Mouse (Mus musculus) inflammation-experienced regulatory T-cells, adult 6 months (primary cell): Measurements from ENCODE around the gene Eml4. TPM values are rescaled to one million over a fixed set of nuclear protein-coding genes. Genes with fewer than 3 reads are reported as not detected.

Experiments used
- ATAC-seq: one replicate; pipeline ENCODE4 v1.8.0; 2017
- polyA plus RNA-seq, 3 experiments: library from polyadenylated mRNA; unstranded; fragments of 100-300 nt; shearing (Covaris generic); gene quantifications; one replicate each; pipeline ENCODE4 v1.2.1; 2017

Gene Eml4
- polyA plus RNA-seq, 3 experiments from 2014 or later, result 13.1 to 20.9 (median 19.4) TPM

DNA sequence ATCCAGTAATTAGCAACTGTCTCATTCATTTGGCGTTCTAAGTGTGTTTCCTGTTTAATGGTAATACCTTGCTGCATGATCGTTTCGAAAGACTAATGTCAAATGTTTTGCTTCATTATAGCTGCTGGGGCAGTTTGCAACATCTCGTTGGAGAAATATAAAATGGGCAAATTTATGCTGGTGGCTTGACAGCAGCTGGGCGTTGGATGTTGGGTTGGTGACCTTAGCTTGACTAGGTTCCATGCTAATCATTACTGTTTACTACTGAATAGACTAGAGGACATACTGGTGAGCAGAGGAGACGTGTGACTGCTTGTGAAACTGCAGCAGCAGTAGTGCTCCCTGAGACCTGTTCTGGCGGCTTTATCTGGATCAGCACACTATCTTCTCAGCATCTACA is 6.5 kb upstream of the Eml4 start:
- no peak for ATAC-seq

DNA sequence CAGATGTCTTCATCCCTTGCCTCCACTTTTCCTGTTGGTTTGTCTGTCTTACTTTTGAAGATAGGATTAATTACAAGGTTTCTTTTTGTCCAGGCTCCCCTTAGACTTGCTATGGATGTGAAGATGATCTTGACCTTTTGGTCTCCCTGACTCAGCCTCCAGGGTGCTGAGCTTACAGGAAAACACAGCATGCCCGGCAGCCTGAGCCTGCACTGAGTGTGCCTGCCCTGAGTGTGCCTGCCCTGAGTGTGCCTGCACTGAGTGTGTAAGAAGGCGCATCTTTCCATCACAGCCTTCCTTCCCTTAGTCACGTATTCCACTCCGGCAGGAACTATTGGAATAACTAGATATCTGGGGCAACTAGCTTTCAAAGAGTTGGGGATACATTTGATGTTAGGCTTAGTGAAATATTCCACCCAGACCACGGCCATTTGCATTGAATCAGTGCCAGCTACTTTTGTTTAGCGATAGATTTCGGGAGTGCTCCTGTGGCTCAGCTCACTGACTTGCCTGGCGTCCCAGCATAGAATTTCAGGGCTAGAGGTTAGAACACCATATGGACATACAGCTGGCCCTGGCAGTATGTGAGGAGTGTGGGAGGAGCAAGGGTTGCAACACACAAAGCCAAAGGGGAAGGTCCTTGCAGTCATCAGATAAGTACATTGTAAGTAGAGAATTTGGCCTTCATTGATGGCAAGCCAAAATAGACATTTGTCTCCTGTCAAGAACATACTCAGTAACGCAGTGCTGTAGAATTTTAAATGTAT is 2.5 kb upstream of the Eml4 start:
- no peak for ATAC-seq

DNA sequence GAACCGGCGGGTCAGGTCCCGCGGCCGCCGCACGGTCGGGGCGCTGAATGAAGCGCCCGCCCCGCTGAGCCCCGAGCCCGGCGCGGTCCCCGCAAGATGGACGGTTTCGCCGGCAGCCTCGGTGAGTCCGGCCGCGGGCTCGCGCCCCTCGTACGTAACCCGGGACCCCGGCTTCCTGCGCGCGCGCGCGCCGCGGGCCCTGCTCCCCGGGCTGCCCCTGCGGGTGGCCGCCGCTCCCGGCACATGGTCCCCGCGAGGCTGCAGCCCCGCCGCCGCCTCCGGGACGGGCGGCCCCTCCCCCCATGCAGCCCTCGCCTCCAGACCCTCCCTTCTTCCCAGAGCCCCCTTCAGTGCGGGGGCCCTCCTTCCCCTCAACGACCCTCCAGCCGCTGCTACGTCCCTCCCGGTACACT is 394 bp downstream of the Eml4 start:
- peak; percentile 10 for ATAC-seq

DNA sequence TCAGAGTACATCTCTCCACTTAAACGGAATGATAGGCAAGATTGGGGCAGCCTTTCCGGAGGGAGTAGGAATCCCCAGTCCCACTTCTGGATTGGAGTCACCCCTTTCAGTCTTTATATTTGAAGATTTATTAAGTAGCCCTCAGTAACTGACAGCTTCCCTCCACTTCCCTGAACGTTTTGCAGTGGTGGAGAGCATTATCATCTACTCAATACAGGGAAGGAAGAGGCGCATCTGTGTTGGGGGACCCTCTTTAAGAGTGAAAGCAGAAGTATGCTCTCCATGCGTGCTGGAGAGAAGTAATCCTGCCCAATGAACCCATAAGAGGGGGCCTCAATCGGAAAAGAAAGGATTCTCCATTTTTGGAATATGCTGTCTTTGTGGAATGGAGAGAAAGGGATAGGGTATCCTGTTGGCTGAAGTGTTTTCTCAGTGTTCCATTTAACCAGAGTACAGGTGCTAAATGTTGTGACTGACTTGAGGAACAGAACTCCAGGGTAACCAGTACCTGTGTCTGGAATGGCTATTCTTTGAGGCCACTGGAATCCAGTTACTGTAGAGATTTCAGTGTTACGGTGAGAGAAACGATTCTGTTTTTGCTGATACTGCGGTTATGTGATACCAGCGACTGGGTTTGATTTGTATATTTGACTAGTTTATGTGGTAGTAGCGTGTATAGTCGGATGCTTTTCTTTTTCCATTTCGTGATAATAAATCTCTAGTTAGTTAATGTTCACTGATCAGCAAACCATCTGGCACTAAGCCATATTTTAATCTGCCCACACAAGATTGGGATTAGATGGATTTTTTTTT is 1.1 kb downstream of the Eml4 start:
- peak; percentile 13 for ATAC-seq

DNA sequence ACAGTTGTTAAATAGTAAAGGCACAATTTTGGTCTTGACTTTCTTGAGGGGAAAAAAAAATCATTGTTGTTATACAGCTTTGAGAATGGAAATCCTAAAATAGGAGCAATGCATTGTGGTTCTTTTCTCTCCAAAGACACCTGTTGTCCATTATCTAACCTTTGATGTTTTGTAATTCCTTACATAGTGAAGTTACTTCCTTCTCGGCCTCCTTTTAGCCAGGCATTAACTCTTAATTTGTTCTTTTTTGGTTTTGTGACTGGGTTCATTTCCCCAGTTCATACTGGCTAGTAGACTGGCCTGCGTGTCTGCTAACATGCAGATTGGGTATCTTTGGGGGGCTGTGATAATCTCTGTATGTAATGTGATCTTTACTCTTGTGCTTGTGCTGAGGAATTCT is 1.7 kb downstream of the Eml4 start:
- ATAC-seq, result no peak

DNA sequence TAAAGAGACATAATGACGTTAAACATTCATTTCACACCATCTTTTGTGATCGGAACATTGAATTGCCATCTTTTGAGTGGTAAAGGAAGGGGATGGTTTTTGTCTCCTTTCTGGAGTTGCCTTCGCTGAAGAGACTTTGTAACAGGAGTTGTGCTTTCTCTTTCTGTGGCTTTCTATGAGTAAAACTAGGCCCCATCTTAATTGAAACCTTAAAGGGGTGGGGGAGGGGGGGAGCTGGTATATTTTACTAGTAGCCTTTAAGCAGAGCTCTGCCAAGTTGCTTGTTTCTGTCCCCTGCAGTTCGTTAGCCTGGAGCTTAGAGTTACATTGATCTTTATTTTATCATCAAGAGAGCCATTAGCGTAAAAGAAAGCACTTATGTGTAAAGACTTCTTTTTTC is 2.3 kb downstream of the Eml4 start:
- no peak for ATAC-seq

DNA sequence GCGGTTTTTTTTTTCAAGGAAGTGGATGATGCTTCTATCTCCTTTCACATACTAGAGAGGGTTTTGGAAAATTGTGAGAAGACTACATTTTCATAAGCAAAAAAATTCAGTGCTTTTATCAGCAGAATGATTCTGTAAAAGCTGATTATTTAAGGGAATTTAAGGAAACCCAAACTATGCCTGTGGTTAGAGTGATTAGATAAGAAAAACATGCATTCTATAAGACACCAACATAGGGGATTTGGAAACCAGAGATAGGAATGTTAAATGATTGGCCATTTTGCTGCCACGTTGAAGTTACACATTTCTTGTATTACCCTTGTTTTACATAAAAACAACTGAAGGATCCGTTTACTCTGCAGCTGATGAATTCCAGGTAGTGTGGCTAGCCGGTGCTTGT is 2.7 kb downstream of the Eml4 start:
- ATAC-seq, result no peak

DNA sequence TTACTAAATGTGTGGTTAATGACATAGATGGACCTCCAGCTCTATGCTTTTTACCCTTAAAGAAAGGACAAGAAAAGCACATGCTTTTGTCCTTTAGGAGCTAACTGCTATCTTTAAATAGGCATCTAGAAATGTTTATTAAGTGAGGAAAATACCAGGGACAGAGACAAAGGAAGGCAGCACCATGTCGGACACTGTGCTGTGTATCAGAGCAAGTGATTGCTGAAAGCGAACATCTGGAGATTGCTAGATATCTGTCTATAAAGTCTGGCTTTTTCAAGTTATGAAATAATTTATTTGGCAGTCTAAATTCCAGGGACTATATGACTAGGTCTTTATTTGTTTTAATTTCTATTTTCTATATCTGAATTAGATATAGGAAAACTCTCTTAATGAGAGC is 4.8 kb downstream of the Eml4 start:
- no peak for ATAC-seq

DNA sequence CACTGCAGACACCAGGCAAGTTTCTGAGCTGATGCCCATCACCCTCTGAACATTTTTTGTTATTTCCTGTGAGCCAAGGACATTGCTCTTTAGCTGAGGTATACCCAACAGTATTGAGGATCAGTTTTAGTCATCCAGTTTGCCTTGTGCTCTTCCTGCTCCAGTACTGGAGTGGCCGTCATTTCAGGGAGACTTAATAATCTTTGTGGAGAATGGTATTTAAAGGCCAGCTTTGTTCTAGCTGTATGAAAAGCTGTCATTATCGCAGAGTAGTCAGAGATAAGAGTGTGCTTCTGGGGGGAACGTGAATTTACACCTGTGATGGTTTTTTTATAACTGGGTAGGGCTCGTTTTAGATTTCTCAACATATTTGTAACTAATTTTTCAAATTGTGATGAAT is 9.2 kb downstream of the Eml4 start:
- peak; percentile 14 for ATAC-seq

DNA sequence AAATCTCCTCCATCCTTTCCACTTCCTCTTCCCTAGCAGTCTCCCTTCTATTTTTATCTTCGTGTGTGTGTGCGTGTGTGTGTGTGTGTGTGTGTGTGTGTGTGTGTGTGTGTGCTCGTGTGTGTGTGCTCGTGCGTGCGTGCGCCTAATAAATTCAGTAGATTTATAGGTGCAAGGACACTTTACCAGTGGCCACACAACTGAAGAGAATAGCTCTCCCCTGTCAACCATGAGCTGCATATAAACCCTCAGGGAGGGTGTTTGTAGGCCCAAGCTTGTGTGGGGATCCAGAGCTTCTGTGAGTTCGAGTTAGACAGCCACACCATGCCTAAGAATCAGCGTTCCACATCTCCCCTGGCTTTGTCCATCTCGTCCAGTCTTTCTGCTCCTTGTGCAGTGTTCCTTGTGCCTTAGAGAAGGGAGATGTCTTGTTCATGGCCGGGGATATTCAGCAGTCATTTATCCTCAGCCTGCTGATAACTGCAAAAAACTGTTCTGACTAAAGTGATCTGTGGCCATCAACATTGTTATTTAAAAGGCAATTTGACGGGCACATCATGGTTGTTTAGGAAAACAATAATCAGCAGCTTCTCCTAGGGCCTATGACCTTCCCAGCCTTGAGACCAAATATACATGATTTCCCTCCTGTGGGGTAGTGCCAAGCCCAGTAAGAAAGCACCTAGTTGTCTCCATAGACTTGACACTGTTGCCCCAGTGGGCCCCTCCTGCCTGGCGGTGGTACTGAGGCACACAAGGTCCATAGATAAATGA is 10.2 kb downstream of the Eml4 start:
- no peak for ATAC-seq

DNA sequence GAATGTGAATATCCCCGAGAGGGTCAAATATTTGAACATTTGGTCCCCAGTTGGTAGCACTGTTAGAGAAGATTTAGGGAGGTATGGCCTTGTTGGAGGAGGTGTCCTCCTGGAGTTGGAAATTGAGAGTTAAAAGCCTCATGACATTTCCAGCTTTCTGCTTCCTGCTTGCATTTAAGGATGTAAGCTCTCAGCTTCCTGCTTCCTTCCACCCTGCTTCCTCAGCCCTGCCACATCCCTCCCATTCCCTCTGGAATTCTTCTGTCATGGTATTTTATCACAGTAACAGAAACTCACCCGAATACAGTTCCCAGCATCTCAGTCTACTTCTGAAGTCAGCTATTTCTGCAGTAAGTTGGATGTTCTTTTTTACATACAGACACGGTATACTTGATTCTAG is 12.3 kb downstream of the Eml4 start:
- no peak for ATAC-seq

DNA sequence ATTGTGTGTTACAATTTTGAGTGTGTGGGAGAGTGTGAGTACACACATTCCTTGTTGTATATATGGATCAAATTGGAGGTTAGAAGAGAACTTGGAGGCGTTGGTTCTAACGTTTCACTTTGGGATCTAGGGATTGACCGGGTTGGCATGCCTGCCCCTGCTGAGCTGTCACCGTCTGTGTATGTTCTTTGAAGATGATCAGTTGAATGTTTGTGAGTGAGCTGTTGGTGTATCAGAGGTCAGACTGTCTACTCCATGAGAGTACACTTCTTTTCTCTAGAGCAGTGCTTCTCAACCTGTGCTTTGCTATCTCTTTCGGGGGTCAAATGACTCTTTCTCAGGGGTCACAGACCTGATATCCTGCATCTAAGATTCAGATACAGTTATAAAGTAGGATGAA is 13.6 kb downstream of the Eml4 start:
- no peak for ATAC-seq

DNA sequence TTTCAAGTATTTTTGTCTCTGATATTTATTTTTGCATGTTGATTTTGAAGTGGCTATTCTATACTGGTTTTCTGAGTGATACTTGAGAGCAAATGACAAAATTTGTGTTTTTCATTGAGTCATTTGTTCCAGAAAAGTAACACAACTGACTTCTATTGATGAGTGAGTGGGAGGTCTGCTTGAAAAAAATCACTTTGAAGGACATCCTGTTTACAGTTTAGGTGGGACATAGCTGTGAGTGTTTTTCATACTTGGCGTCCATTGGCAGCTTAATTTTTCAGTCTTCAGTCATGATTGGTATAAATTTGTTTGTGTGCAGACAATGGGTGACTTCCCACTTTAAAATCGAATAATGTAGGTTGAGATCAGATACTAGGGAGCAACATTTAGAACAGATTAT is 14.4 kb downstream of the Eml4 start:
- ATAC-seq, result peak; percentile 77

DNA sequence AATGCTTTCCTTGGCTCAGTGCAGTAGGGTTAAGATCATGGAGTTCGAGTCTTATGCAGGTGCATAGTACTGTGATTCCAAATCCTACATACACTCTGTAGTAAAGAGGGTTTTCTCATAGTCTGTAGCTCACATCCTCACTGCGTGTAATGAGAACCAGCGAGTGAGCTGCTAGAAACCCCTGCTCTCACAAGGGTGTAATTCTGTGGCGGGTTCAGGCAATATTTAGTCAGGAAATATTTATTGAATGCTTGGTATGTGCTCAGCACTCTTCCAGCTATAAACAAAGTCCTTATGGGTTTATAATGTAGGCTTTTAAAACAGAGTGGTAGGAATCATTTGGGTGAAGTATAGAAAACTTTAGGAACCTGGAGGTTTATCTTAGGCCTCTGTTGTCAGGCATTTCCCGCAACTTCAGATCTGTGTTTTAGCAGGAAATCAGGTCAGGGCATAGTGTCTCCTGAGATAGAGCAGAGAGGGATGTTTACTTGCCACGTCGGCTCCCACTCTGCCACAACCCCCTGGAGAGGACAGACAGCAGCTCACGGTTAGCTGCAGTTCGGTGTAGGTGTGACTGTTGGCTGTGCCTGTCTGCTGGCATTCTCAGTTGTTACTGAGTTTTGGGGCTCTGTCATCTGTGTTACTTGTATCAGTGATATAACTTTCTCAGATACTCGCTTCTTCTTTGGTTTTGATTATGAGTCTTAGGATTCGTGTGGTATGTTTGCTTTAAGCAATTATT is 15.1 kb downstream of the Eml4 start:
- ATAC-seq, result peak; percentile 18

DNA sequence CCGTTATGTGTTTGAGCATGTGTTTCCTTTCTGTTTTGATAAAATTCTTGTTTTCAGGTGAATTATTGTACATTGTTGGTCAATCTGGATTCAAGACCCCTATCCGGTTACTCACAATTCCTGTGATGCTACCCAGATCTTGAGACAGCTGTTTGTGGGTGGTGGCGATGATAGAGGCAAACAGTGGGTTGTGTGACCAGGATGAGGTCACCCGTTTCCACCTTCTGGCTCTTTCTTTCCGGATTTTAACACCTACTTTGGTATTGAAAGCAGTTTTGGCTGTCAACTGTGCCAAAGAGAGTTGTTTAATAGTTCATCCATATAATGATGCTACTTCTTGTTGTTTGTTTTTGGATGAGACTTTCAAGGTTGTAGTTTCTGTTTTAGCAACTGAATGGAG is 16.7 kb downstream of the Eml4 start:
- ATAC-seq, result peak; percentile 55

DNA sequence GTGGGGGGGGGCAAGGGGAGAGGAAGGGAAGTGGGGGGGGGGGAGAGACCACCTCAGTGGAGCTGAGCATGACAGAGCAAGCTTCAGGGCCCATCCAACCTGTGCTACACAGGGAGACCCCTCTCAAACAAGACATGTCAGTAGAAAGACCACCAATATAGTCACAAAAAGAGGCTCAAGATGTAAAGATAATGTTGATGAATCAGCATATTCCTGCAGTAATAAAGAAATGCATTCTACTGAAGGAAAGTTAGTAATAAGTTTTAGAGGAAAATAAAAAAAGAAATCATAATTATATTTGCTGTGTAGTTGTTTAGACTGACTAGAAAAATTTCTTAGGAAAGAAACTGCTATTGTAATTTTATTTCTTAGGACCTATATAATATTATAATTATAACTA is 23.4 kb downstream of the Eml4 start:
- no peak for ATAC-seq

DNA sequence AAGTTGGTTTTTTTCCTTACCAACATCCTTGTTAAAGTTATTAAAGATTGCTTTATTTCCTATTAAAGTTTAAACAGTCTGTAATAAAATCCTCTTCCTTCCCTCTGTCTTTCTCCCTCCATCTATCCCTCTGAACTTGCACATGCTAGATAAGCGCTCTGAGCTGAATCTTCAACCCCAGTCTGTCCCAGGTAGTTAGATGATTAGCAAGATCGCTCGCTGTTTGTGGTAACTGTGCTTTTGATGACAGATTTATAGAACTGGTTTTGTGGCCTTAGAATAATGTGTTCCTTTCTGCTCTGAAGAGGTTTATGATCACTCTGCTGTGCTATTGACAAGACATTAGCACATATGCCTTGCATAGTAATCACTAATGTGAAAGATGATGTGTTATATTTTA is 25.1 kb downstream of the Eml4 start:
- ATAC-seq, result no peak

DNA sequence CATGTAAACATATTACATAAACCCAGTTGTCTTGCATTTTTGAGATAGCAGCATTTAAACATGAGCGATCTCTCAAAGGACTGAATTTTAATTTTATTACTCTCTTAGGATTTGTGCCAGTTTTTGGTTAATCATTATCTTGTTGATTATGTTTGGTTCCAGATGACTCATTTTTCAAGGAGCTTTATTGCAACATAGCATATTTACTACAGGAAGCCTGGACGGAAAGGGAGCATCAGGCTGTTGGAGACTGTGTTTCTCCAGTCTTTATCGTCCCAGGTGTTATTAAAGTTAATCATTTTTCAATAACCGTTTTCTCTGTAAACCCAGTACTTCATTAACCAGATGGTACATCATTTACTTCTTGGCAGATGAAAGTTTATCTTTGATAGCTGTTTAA is 26.1 kb downstream of the Eml4 start:
- ATAC-seq, result no peak

DNA sequence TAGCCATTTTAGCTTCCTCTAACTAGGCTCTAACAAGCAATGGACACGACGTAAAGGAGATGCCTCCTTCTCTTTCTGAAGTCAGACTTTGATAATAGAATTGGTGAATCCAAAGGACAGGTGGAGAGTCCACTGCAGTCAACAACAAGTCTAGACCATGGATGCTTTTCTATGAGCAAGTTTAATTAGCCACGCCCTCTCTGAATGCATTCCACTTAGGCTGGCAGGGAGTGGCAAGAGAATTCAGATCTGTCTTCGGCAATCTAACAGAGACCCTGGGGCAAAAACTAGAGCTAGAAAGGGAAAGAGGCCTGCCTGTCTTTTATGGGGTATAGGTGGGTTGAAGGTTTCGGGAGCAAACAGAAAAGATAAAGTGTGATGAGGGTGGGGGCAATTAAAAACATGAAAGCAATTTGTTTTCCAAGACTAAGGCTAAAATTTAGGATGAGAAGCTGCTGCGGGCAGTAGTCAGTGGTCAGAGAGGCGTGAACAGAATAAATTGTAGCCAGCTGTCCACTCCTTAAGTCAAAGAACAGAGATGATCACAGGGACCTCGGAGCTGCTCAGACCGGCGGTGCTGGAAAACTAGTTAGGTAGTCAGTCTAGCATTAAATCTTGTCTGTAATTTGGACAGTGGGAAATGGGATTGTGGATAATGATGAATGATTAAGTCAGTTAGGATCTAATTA is 27.2 kb downstream of the Eml4 start:
- ATAC-seq, result no peak

DNA sequence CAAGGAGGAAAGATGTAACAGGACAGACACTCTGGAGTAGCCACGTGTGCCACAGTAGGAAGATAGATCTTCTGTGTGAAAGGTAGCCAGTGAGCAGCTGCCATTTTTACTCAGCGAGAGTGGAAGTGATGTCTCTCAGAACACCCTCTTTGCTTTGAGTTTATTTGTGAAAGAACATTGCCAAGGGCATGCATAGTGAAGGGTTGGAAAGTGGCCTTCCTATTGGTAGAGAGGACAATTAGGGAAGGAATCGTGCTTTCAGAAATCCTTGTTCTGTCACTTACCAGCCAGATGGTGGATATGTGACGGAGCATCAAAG is 27.7 kb downstream of the Eml4 start:
- no peak for ATAC-seq

DNA sequence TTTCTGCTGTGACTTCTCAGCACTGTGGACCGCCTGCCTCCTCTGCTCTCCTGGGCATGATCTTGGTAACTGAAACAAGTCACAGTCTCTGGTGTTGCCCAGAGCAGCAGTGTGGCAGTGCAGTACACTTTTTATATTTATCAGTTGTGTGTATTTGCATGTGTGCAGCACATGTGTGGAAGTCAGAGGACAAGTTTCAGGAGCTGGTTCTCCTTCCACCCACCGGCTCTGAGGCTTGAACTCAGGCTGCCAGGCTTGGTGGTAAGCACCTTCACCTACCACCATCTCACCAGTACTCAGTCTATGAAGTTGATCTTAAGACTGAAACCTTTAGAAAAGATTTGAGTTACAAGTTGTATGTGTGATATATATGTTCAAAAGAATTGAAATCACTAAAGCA is 28.6 kb downstream of the Eml4 start:
- ATAC-seq, result no peak

DNA sequence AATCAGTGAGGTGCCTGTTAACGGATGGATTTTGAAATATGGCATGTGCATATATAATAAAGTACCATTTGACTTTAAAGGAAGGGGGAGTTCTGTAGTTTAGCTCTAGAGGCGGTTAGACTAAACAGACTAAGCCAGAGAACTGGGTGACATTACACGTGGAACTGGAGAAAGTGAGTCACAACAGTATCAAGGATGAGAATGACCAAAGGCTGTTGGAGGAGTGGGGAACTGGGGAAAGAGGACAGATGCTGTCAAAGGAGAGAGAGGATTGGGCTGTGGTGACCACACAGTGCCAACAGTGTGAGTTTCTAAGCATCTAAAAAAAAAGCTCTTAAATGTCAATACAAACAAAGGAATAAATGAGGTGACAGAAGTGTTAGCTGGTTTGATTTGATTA is 29.1 kb downstream of the Eml4 start:
- no peak for ATAC-seq
